Mouse (Mus musculus): ENCODE measurements at regions not wholly inside any gene's neighbourhood (a gene's known extent, or its start where the extent isn't known, plus 50 kb on each side); places are given as distances from the start of the nearest gene placed in this dataset.

GRCm38 (mm10) chr13:114681196-114681595, 136.8 kb upstream of the Mocs2 start:
- Histone ChIP-seq H3K27ac (no peak overlapping the region), H3K4me3 (no peak overlapping the region)
- intact Hi-C loops (cut with DNase I) = no loop called here
- no peak for DNase-seq (ENCODE audit: extremely low spot score in 1 of 2, low spot score in 2 of 2)
- no peak for TF ChIP-seq CTCF (IDR thresholded peaks at IDR 0.05)

DNA sequence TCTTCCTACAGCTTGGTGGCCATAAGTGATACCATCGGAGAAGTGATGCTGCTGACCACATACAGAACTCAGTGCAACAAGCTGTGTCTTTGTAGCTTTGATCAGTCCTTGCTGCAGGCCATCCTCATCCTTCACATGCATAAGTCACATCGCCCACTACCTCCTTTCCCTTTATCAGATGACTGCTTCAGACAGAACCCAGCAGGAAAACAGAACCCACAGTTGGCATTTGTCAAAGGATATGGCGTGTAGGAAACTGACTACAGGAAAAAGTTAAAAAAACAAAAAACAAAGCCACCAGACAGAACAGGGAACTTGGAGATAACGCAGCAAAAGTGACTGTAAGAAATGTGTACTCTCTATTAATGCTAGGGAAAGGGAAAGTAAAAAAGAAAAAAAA, 136.1 kb upstream of the Mocs2 start:
- DNase-seq (ENCODE audit: extremely low spot score in 1 of 2, low spot score in 2 of 2) = no peak
- no peak overlapping the region for H3K27ac ChIP-seq
- intact Hi-C loops (cut with DNase I) = no loop called here
- TF ChIP-seq CTCF (IDR thresholded peaks at IDR 0.05) = no peak
- H3K4me3 ChIP-seq = no peak overlapping the region

DNA sequence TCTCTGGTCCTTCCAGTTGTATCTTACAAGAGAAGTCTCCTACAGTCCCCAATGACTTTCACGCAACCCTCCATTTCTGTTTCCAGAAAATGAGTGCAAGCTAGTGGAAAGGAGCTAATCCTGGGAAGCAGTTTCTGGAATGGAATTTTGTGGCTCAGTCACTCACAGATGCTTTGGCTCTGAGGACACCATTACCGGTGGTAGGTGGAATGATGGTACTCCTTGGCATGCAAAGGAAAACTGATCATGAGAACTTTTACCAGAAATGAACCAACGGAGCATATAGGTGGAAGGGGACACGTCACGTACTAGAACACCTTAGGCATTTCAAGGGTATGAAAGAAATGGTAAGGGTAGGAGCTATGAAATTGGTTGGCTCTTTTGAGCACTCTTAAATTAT, 135.1 kb upstream of the Mocs2 start:
- no peak overlapping the region for H3K4me3 ChIP-seq
- intact Hi-C loops (cut with DNase I) = no loop called here
- DNase-seq (ENCODE audit: extremely low spot score in 1 of 2, low spot score in 2 of 2) = no peak
- TF ChIP-seq CTCF (IDR thresholded peaks at IDR 0.05) = no peak
- H3K27ac ChIP-seq = no peak overlapping the region

GRCm38 (mm10) chr13:114684298-114684697, 133.7 kb upstream of the Mocs2 start:
- H3K4me3 ChIP-seq = no peak overlapping the region
- no peak for TF ChIP-seq CTCF (IDR thresholded peaks at IDR 0.05)
- intact Hi-C loops (cut with DNase I) = no loop called here
- DNase-seq (ENCODE audit: extremely low spot score in 1 of 2, low spot score in 2 of 2) = no peak
- H3K27ac ChIP-seq = no peak overlapping the region

DNA sequence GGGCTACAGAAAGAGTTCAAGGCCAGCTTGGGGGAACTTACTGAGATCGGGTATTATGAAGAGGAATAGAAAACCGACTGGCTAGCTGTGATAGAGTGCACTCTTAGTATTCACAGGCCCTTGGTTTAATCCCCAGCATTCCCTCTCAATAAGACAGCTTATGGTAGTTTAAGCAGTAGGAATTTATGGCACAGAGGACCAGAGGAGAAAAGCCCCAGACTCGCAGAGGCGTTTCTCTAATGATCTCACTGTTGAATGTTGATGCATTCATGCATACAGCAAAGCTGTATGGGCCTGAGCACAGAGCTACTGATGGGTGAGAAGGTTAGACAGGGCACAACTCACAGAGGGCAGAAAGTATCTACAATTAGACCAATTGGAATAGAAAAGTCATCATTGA, 132.7 kb upstream of the Mocs2 start:
- Histone ChIP-seq H3K27ac (no peak overlapping the region), H3K4me3 (no peak overlapping the region)
- intact Hi-C loops (cut with DNase I) = no loop called here
- TF ChIP-seq CTCF (IDR thresholded peaks at IDR 0.05) = no peak
- DNase-seq (ENCODE audit: extremely low spot score in 1 of 2, low spot score in 2 of 2) = no peak

DNA sequence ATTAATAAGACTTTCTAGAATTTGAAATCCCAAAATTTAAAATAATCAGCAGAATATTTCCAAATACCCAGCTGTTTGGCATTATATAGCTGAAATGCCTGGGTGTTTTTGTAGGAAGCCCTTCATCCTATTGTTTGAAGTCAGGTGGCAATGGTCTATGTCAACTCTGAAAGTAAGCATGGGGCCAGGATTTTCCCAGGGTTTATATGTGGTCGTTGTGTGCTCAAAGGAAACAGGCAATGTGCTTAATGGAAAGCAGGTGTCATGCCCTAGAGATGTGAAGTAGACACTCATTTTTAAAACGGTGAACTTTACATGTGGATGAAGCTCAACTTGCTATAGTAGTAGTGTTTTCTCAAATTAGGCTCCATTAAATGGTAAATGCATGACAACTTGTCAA, 105.4 kb upstream of the Mocs2 start:
- DNase-seq (ENCODE audit: extremely low spot score in 1 of 2, low spot score in 2 of 2) = no peak
- no peak for TF ChIP-seq CTCF (IDR thresholded peaks at IDR 0.05)
- H3K27ac ChIP-seq = no peak overlapping the region
- intact Hi-C loops (cut with DNase I) = no loop called here
- no peak overlapping the region for H3K4me3 ChIP-seq

DNA sequence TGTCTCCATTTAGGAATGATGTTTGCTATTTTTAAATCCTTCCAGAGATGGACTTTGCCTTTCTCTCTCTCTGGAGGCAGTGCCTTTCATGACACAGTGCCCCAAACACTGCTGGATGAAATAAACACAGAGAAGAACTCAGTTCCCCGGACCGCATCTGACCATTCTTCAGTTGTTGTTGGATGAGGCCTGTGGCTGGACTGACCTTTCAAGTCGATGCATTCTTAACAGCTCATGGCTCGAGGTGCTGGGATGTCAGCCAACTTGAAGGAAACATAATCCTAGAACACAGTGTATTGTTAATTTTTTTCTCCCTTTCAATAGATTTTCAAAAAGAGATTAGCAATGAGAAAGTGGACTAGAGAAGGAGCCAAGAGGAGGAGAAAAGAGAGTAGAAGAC, 98.3 kb upstream of the Mocs2 start:
- DNase-seq (ENCODE audit: extremely low spot score in 1 of 2, low spot score in 2 of 2) = no peak
- no peak overlapping the region for H3K4me3 ChIP-seq
- H3K27ac ChIP-seq = no peak overlapping the region
- intact Hi-C loops (cut with DNase I) = no loop called here
- TF ChIP-seq CTCF (IDR thresholded peaks at IDR 0.05) = no peak

DNA sequence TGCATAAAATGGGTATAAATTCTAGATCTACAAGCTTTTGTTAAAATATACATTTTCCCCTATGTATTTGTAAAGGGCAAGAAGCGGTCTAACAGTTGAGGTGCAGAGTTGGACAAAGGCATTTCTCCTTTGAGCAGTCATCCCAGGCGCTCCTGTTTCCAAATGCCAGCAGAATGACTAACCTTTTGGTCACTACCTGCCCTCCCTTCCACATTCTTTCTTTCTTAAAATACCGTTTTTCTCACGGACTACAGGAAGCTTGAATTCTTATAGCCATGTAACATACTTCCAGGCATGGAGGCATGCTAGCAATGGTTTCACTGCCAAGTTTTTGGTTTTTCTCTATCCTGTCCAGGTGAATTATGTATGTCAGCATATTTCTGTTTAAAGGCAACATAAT, 91.2 kb upstream of the Mocs2 start:
- no peak overlapping the region for H3K4me3 ChIP-seq
- intact Hi-C loops (cut with DNase I) = no loop called here
- no peak overlapping the region for H3K27ac ChIP-seq
- no peak for DNase-seq (ENCODE audit: extremely low spot score in 1 of 2, low spot score in 2 of 2)
- TF ChIP-seq CTCF (IDR thresholded peaks at IDR 0.05) = no peak

GRCm38 (mm10) chr13:114735066-114735465, 83.0 kb upstream of the Mocs2 start:
- Histone ChIP-seq H3K4me3 (no peak overlapping the region), H3K27ac (no peak overlapping the region)
- no peak for DNase-seq (ENCODE audit: extremely low spot score in 1 of 2, low spot score in 2 of 2)
- intact Hi-C loops (cut with DNase I) = no loop called here
- no peak for TF ChIP-seq CTCF (IDR thresholded peaks at IDR 0.05)

GRCm38 (mm10) chr13:114736066-114736465, 82.0 kb upstream of the Mocs2 start:
- Histone ChIP-seq H3K4me3 (no peak overlapping the region), H3K27ac (no peak overlapping the region)
- TF ChIP-seq CTCF (IDR thresholded peaks at IDR 0.05) = no peak
- intact Hi-C loops (cut with DNase I) = no loop called here
- no peak for DNase-seq (ENCODE audit: extremely low spot score in 1 of 2, low spot score in 2 of 2)

GRCm38 (mm10) chr13:114742534-114742933, 75.5 kb upstream of the Mocs2 start:
- Histone ChIP-seq H3K4me3 (no peak overlapping the region), H3K27ac (no peak overlapping the region)
- intact Hi-C loops (cut with DNase I) = no loop called here
- TF ChIP-seq CTCF (IDR thresholded peaks at IDR 0.05) = no peak
- DNase-seq (ENCODE audit: extremely low spot score in 1 of 2, low spot score in 2 of 2) = no peak

DNA sequence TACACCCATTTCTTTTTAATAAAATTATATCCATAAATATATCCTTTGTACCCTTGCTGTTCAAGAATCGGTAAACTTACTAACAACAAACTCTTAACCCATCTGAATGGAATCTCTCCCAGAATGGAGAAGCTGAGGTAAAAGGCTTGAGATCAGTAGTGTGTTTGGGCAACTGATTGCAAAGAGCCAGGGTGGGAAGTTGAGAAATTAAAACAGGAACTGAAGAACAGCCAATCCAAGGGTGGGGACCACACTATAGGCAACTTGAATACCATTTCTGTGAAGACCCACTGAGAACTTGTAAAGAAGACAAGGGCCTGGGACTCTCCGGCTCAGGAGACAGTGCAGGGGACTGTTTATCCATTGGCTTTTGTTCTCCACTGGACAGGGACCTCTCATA, 72.2 kb upstream of the Mocs2 start:
- no peak for TF ChIP-seq CTCF (IDR thresholded peaks at IDR 0.05)
- no peak overlapping the region for H3K4me3 ChIP-seq
- no peak overlapping the region for H3K27ac ChIP-seq
- DNase-seq (ENCODE audit: extremely low spot score in 1 of 2, low spot score in 2 of 2) = no peak
- intact Hi-C loops (cut with DNase I) = no loop called here

DNA sequence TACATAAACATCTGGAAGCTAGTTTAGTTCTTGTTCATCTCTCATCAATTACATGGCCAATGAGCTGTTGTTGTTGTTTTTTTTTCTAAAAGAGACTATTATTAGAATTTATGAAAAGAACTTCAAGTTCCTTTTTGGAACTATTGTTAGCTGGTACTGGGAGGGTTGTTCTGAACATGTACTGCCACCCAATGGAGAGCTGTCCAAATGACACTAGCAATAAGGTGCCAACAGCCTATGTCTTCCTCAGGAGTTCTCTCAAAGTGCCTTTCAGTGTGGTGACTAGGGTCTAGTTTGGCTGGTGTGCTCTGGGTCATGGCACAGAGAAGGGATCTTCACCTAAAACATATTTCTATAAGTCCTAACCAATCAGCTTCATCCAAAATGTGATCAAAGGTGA, 60.6 kb upstream of the Mocs2 start:
- peak; percentile 13 to 20 for DNase-seq (ENCODE audit: extremely low spot score in 1 of 2, low spot score in 2 of 2)
- no peak overlapping the region for H3K27ac ChIP-seq
- TF ChIP-seq CTCF (IDR thresholded peaks at IDR 0.05) = peak; percentile 59
- H3K4me3 ChIP-seq = no peak overlapping the region
- intact Hi-C loops (cut with DNase I) = loop anchor here (2.0 kb wide), 2 partner anchors 679 to 881 kb away; no protein-coding TSS in a partner anchor

GRCm38 (mm10) chr13:114759886-114760285, 58.1 kb upstream of the Mocs2 start:
- no peak for DNase-seq (ENCODE audit: extremely low spot score in 1 of 2, low spot score in 2 of 2)

More at GRCm38 (mm10) chr13:114759886-114760285, 58.1 kb upstream of the Mocs2 start:
- Histone ChIP-seq H3K4me3 (no peak overlapping the region), H3K27ac (no peak overlapping the region)
- TF ChIP-seq CTCF (IDR thresholded peaks at IDR 0.05) = no peak
- intact Hi-C loops (cut with DNase I) = no loop called here
